Mouse (Mus musculus) hindbrain, embryonic 13.5 days (tissue): Measurements from ENCODE around the gene Khdrbs1. TPM values are rescaled to one million over a fixed set of nuclear protein-coding genes. Genes with fewer than 3 reads are reported as not detected.

Experiments
- ATAC-seq: fragments of 200-750 bp; cut with Nextera tagmentation; 2 replicates; pipeline ENCODE4 v1.8.0; 2017; ENCODE audit warnings: moderate TSS enrichment; ENCODE audit not compliant: low FRiP score
- H3K27ac ChIP-seq: fragments of 300-500 bp; sonication (generic); 2 replicates; pipeline ENCODE4 v1.5.1; 2015; ENCODE audit warnings: inconsistent platforms, mild to moderate bottlenecking, moderate library complexity
- H3K27me3 ChIP-seq: fragments of 300-500 bp; sonication (generic); 2 replicates; pipeline ENCODE4 v1.6.1; 2015; ENCODE audit warnings: mild to moderate bottlenecking, inconsistent platforms
- H3K36me3 ChIP-seq: fragments of 300-500 bp; sonication (generic); 2 replicates; pipeline ENCODE4 v1.6.1; 2015; ENCODE audit warnings: mild to moderate bottlenecking, inconsistent platforms
- H3K4me1 ChIP-seq: fragments of 300-500 bp; sonication (generic); replicated peaks from 2 replicates; pipeline ENCODE4 v1.6.1; 2015; ENCODE audit warnings: inconsistent platforms
- H3K4me2 ChIP-seq: fragments of 300-500 bp; sonication (generic); 2 replicates; pipeline ENCODE4 v1.6.1; 2015; ENCODE audit warnings: inconsistent platforms, mild to moderate bottlenecking, moderate library complexity
- H3K4me3 ChIP-seq: fragments of 300-500 bp; sonication (generic); 2 replicates; pipeline ENCODE4 v1.5.1; 2015; ENCODE audit warnings: mild to moderate bottlenecking, inconsistent platforms
- H3K9ac ChIP-seq: fragments of 300-500 bp; sonication (generic); 2 replicates; pipeline ENCODE4 v1.6.1; 2015; ENCODE audit warnings: mild to moderate bottlenecking, inconsistent platforms
- H3K9me3 ChIP-seq: fragments of 300-500 bp; sonication (generic); 2 replicates; pipeline ENCODE4 v1.6.1; 2016; ENCODE audit warnings: inconsistent platforms
- WGBS: fragments of 180-500 bp; shearing (Covaris S2); methylation state at CpG from one replicate; pipeline ENCODE4 v1.1.7; 2015; 5-methylcytosine and 5-hydroxymethylcytosine counted together
- polyA plus RNA-seq: library from polyadenylated mRNA; unstranded; fragments of >200 nt; fragmentation: Nextera tagmentation; extraction: Ambion mirVana; gene quantifications from 2 replicates; pipeline ENCODE4 v1.2.1, GENCODE M21; 2015

Gene Khdrbs1
- polyA plus RNA-seq, 1 experiment from 2014 or later, result 157 TPM

GRCm38 (mm10) chr4:129697191-129697590, 44.9 kb downstream of the Khdrbs1 start:
- peak overlapping the region; percentile 64 for H3K4me2 ChIP-seq
- no peaks in the 10 kb centered on the region for H3K9me3 ChIP-seq
- no peak for ATAC-seq
- 86% methylated on average over 7 of the region's 7 CpGs for WGBS
- H3K27ac ChIP-seq, result peak overlapping the region; percentile 98
- peaks cover 42% of the 10 kb centered on the region for H3K4me1 ChIP-seq
- H3K36me3 ChIP-seq, result peaks cover 26% of the 10 kb centered on the region
- peak overlapping the region; percentile 63 for H3K4me3 ChIP-seq
- peak overlapping the region; percentile 81 for H3K9ac ChIP-seq
- no peaks in the 10 kb centered on the region for H3K27me3 ChIP-seq

DNA sequence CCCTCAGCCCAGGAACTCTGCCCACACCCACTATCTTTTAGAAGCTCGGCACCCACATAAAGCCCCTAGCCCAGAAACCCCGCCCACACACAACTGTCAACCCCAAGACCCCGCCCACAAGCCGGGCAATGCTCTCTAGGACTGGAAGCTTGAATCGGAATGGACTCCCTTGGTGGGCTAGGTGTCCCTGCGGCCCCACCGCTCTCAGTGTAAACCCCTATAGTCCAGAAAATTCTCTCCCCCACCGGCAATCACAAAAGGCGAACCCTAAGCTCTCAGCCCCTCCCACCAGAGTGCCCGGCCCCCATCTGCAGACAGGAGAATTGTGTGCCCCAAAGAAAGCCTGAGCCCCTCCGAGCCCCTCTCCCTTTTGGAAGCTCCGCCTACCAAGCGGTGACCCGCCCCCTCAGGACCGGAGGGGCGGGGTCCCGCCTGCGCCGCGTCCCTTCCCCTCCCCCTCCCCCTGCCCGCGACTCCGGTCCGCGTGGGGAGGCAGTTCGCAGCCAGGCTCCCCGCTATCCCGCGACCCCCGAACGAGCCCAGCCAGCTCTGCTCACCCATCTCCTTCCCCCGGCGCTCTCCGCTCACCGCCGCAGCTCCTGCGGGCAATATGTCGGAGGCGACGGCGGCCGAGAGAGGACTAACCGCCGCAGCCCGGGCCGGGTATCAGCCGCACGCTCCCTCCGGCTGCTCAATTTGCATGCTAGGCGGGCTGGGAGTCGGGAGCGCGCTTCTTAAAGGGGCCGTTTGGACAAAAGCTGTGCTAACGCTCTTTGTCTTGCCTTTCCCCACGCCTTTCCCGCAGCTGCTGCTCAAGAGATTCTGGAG, 45.7 kb downstream of the Khdrbs1 start, which contains the start of gene Tmem39b:
TSS of gene Tmem39b (minus strand) at position 681 of the 828 bp plus-strand sequence.
- H3K4me2 ChIP-seq, result peak within 1 kb of the TSS; percentile 64
- H3K4me3 ChIP-seq, result peak within 1 kb of the TSS; percentile 63
- H3K36me3 ChIP-seq, result peaks cover 29% of the 10 kb centered on the region
- under 1% methylated on average over 56 of the region's 57 CpGs for WGBS
- H3K9me3 ChIP-seq, result no peaks in the 10 kb centered on the region
- H3K9ac ChIP-seq, result peak within 1 kb of the TSS; percentile 81
- ATAC-seq, result peak; percentile 92
- no peaks in the 10 kb centered on the region for H3K27me3 ChIP-seq
- H3K27ac ChIP-seq, result peak within 1 kb of the TSS; percentile 98
- H3K4me1 ChIP-seq, result peaks cover 34% of the 10 kb centered on the region

GRCm38 (mm10) chr4:129695815-129696157, 46.3 kb downstream of the Khdrbs1 start:
- Histone ChIP-seq H3K9ac (peak overlapping the region; percentile 81), H3K4me2 (peak overlapping the region; percentile 64), H3K27me3 (no peaks in the 10 kb centered on the region), H3K36me3 (peaks cover 35% of the 10 kb centered on the region), H3K4me3 (peak overlapping the region; percentile 63), H3K9me3 (no peaks in the 10 kb centered on the region), H3K4me1 (peaks cover 34% of the 10 kb centered on the region), H3K27ac (peak overlapping the region; percentile 98)
- 0 out of 2 replicates have a peak, but pooled peaks have one; percentile 0 for ATAC-seq
- WGBS, result 25% methylated on average over 6 of the region's 6 CpGs

DNA sequence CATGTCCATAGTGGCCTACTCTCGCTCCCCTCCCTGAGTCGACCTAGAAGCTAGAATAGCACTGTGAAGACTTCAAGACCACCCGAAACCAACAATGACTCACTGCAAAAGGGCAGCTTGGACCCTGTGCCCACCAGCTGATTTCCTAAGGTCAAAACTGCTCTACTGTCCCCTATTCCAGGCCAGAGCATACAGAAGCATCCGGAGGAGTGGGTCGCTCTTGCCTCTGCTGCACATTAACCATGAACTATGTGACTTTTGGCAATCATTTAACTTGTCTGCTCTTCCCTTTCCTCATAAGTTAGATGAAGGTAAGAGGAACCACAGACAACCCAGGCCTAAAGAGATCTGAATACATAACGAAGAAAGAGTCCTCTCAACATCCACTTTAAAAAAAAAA, 57.6 kb downstream of the Khdrbs1 start:
- no peak for ATAC-seq
- Histone ChIP-seq H3K36me3 (peaks cover 92% of the 10 kb centered on the region), H3K27ac (no peak overlapping the region), H3K27me3 (no peaks in the 10 kb centered on the region), H3K9ac (no peak overlapping the region), H3K4me2 (no peak overlapping the region), H3K9me3 (no peaks in the 10 kb centered on the region), H3K4me3 (no peak overlapping the region), H3K4me1 (no peaks in the 10 kb centered on the region)
- WGBS, result 96% methylated on average over 6 of the region's 6 CpGs

DNA sequence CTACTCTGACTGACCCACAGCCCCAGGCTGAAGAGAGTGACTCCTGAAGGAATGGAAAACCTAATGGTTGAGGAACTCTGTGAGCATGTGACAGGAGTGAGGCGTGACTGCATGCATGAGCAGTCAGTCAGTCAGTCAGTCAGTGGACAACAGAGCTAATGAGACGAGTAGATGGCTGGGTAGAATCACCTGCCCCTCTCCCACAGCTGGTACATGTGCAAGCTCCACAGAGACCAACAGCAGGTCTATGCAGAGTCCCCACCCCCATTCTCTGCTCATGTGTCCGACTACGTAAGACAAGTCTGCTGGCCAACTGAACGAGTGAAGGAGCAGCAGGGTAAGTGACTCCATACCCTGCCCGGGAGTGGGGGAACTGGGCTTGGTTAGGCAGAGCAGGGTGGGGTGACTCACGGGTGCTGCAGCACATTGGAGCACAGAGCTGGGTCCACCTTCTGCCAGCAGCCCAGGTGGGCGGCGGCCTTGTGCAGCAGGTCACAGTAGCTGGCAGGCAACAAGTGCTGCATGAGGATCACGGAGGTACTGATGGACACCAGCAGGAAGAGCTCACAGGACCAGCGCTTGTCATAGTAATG, 58.1 kb downstream of the Khdrbs1 start:
- no peak for ATAC-seq
- H3K4me2 ChIP-seq, result no peak overlapping the region
- no peak overlapping the region for H3K27ac ChIP-seq
- H3K9me3 ChIP-seq, result no peaks in the 10 kb centered on the region
- H3K4me1 ChIP-seq, result no peaks in the 10 kb centered on the region
- H3K9ac ChIP-seq, result no peak overlapping the region
- no peak overlapping the region for H3K4me3 ChIP-seq
- H3K36me3 ChIP-seq, result peaks cover 91% of the 10 kb centered on the region
- no peaks in the 10 kb centered on the region for H3K27me3 ChIP-seq
- WGBS, result 86% methylated on average over 11 of the region's 11 CpGs

GRCm38 (mm10) chr4:129681837-129682236, 60.3 kb downstream of the Khdrbs1 start:
- peaks cover 93% of the 10 kb centered on the region for H3K36me3 ChIP-seq
- no peaks in the 10 kb centered on the region for H3K4me1 ChIP-seq
- H3K9me3 ChIP-seq, result no peaks in the 10 kb centered on the region
- H3K27me3 ChIP-seq, result no peaks in the 10 kb centered on the region
- H3K4me3 ChIP-seq, result no peak overlapping the region
- no peak overlapping the region for H3K27ac ChIP-seq
- no peak overlapping the region for H3K9ac ChIP-seq
- WGBS, result 97% methylated on average over 11 of the region's 11 CpGs
- H3K4me2 ChIP-seq, result no peak overlapping the region
- no peak for ATAC-seq

DNA sequence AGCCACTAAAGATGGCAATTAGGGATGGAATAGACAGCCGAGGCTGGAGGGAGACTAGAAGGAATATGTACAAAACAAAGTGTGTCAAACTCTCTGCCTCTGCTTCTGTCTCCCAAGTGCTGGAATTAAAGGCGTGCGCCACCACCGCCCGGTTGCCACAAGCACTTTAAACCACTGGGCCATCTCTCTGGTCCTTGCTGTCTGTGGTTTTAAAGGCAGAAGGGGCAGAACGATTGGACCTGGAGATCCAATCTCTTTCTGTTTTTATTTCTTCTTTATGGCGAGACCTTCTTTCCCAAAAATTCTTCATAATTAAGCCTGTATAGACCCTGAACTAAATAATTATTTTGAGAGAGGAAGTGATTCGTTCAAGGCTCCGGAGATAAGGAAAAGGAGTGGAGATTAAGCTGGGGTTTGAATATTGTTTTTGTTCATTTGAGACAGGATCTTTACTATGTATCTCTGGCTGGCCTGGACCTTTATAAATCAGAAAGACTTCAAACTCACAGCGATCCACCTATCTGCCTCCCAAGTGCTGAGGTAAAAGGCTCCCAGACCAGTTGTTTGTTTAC, 69.1 kb downstream of the Khdrbs1 start:
- Histone ChIP-seq H3K27me3 (no peaks in the 10 kb centered on the region), H3K9me3 (no peaks in the 10 kb centered on the region), H3K27ac (peak overlapping the region; percentile 96), H3K4me1 (peaks cover 22% of the 10 kb centered on the region), H3K4me2 (peak overlapping the region; percentile 98), H3K9ac (peak overlapping the region; percentile 97), H3K4me3 (peak overlapping the region; percentile 100), H3K36me3 (peaks cover 29% of the 10 kb centered on the region)
- WGBS, result 11% methylated on average over 10 of the region's 10 CpGs
- ATAC-seq, result no peak; the same call in 1 of the 2 replicates

GRCm38 (mm10) chr4:129672083-129672877, 69.8 kb downstream of the Khdrbs1 start, which contains the start of gene Kpna6:
TSS of gene Kpna6 (minus strand) at chr4:129672767.
- Histone ChIP-seq H3K9me3 (no peaks in the 10 kb centered on the region), H3K36me3 (peaks cover 23% of the 10 kb centered on the region), H3K4me3 (peak within 1 kb of the TSS; percentile 100), H3K4me1 (peaks cover 22% of the 10 kb centered on the region), H3K4me2 (peak within 1 kb of the TSS; percentile 98), H3K27ac (peak within 1 kb of the TSS; percentile 96), H3K9ac (peak within 1 kb of the TSS; percentile 97), H3K27me3 (no peaks in the 10 kb centered on the region)
- under 1% methylated on average over 64 of the region's 65 CpGs for WGBS
- ATAC-seq, result peak; percentile 92

DNA sequence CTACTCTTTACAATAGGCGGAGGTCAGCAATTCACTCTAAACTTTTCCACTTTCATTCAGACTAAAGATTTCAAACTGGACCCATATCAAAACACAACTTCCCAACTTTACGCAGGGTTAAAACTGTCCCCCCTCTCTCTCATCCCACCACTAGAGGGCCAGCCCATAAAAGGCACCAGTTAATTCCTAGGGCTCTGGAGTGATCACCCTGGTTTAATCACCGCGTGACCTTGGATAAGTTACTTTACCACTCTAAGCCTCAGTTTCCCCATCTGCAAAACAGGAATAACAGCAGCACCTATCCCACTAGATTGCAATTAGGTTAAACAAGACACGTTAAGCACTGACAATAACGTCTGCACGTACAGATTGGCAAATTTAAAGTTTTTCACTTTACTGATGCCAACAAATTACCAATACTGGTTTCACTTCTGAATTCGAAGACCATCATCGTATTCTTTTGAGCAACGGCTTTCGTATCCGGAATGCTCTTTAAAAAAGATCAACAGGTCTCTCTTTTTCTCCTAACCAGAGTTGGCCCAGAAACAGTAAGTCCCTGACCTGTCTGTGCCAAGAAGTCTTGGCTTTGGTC, 70.5 kb downstream of the Khdrbs1 start:
- H3K36me3 ChIP-seq, result peaks cover 17% of the 10 kb centered on the region
- peak overlapping the region; percentile 100 for H3K4me3 ChIP-seq
- H3K9me3 ChIP-seq, result no peaks in the 10 kb centered on the region
- peaks cover 22% of the 10 kb centered on the region for H3K4me1 ChIP-seq
- no peak for ATAC-seq
- WGBS, result 9% methylated on average over 12 of the region's 12 CpGs
- peak overlapping the region; percentile 96 for H3K27ac ChIP-seq
- H3K27me3 ChIP-seq, result no peaks in the 10 kb centered on the region
- peak overlapping the region; percentile 97 for H3K9ac ChIP-seq
- peak overlapping the region; percentile 98 for H3K4me2 ChIP-seq

DNA sequence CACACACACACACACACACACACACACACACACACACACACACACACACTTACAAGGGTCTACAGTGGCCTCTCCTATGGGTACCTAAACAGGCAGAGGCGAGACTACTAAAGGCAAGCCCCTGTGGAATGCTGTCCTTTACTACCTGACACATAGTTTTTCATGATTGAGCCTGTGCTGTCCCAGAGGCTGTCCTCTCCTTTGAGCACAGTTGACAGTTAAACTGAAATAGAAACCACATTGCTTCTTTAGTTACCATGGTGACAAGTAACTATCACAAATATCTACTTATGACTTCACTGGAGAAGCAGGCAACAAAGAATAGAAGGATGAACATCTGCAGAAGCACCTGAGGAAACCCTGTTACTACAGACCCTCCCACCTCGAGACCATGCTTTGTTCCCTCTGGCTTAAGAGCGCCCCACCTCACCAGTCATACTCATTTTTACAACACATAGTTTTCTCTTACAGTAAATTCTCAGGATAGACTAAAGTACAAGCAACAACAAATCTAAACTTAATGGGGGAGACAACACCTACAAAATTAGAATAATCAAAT, 79.8 kb downstream of the Khdrbs1 start:
- H3K4me2 ChIP-seq, result no peak overlapping the region
- 0 out of 2 replicates have a peak, but pooled peaks cover 2% of the 10 kb centered on the region for H3K4me1 ChIP-seq
- H3K4me3 ChIP-seq, result no peak overlapping the region
- no peak overlapping the region for H3K9ac ChIP-seq
- H3K36me3 ChIP-seq, result peaks cover 53% of the 10 kb centered on the region
- H3K9me3 ChIP-seq, result no peaks in the 10 kb centered on the region
- H3K27ac ChIP-seq, result no peak overlapping the region
- no peak for ATAC-seq
- 93% methylated on average over 3 of the region's 3 CpGs for WGBS
- H3K27me3 ChIP-seq, result no peaks in the 10 kb centered on the region

GRCm38 (mm10) chr4:129661584-129661983, 80.5 kb downstream of the Khdrbs1 start:
- 96% methylated on average over 3 of the region's 3 CpGs for WGBS
- H3K27ac ChIP-seq, result no peak overlapping the region
- 0 out of 2 replicates have a peak, but pooled peaks cover 2% of the 10 kb centered on the region for H3K4me1 ChIP-seq
- H3K27me3 ChIP-seq, result no peaks in the 10 kb centered on the region
- no peak overlapping the region for H3K9ac ChIP-seq
- H3K4me2 ChIP-seq, result no peak overlapping the region
- H3K36me3 ChIP-seq, result peaks cover 59% of the 10 kb centered on the region
- no peak overlapping the region for H3K4me3 ChIP-seq
- H3K9me3 ChIP-seq, result no peaks in the 10 kb centered on the region
- no peak for ATAC-seq
